Mouse (Mus musculus) E14TG2a.4 (cell line): ENCODE data around the gene Vmn2r90.
"Not testable (repeated sequence)": the region's sequence is repeated elsewhere in the genome, so short reads cannot be mapped to it uniquely, and the experiment has no call there.

Source experiments
- CTCF ChIP-seq: conservative IDR thresholded peaks from 2 replicates; pipeline ENCODE4 v1.5.1; 2014; ENCODE audit warnings: low read length
- POU5F1 ChIP-seq: IDR thresholded peaks from 2 replicates; pipeline ENCODE4 v1.6.1; 2014; ENCODE audit warnings: low read length, borderline replicate concordance

GRCm38 (mm10) chr17:17732396-17732795, 28.8 kb downstream of the Vmn2r90 start:
- TF ChIP-seq CTCF, POU5F1: not testable (repeated sequence)
